Mouse (Mus musculus): ENCODE measurements around the gene Klhl9. TPM values are rescaled to one million over a fixed set of nuclear protein-coding genes. Genes with fewer than 3 reads are reported as not detected.
A peak's percentile ranks its signal among the peaks of the same experiment; 100 is the strongest.
"Not testable (repeated sequence)": the region's sequence is repeated elsewhere in the genome, so short reads cannot be mapped to it uniquely, and the experiment has no call there.

Gene Klhl9
- 95.6 and 111 TPM in 2 replicates for polyA plus RNA-seq (2016; fragmentation: Nextera tagmentation; extraction: Ambion mirVana)

DNA sequence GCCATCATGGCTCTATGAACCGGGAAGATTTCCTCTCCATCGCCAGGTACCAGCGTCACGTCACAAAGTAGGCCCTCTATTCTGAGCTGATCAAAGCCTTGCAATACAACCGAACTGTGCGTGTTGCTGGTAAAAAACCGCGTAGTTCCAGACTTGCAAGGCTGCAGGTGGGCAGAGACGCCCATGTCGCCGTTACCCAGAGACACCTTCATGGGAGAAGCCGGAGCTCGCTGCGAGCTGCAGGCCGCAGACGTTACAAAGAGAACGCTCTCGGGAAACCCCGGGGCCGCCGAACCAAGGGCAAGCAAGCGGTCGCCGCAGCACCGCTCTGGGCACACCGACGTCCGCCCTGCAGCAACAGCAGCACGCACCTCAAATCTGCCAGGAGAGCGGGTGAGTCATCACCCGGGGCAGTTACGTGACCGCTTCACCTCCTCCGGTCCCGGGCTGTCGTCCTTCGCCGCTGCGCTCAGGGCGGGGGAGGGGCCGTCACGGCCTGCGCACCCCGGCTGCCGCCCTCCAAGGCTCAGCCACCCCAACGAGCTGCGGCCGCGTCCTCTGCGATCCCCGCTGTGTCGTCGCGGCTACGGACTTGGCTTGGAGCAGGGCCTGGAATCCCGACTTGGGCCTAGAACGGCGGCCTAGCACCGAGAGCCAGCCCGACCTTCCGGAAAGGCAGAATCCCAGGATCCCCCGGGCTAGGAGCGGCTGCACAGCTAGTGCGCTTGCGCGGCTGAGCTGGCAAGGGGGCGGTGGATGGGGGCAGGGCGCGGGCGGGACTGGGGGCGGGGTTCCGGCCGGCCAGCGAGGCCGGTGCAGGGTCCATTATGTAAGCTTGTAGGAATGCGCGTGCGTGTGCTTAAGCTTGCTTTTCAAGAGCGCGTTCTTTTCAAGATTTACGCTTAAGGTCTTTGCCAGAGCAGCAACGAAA lies at the start of gene Klhl9, which contains the start of gene Gm26566:
Gene Klhl9, minus strand, starts transcription at position 675 of the 931 bp plus-strand sequence.
Gene Gm26566, plus strand, starts transcription at position 15 of the 931 bp plus-strand sequence.
- Histone ChIP-seq H3K4me3 (peak within 1 kb of the TSS; percentile 81), H3K27me3 (ENCODE audit: low read depth, poor library complexity, severe bottlenecking) (no peaks in the 10 kb centered on the region), H3K4me1 (peaks cover 40% of the 10 kb centered on the region), H3K9me3 (replicated peaks) (no peaks in the 10 kb centered on the region), H3K27ac (replicated peaks) (peak within 1 kb of the TSS; percentile 99), H3K36me3 (peaks cover 42% of the 10 kb centered on the region)
- under 1% methylated on average over 81 of the region's 82 CpGs for WGBS
- DNase-seq (ENCODE audit: low spot score) = peak; percentile 97

DNA sequence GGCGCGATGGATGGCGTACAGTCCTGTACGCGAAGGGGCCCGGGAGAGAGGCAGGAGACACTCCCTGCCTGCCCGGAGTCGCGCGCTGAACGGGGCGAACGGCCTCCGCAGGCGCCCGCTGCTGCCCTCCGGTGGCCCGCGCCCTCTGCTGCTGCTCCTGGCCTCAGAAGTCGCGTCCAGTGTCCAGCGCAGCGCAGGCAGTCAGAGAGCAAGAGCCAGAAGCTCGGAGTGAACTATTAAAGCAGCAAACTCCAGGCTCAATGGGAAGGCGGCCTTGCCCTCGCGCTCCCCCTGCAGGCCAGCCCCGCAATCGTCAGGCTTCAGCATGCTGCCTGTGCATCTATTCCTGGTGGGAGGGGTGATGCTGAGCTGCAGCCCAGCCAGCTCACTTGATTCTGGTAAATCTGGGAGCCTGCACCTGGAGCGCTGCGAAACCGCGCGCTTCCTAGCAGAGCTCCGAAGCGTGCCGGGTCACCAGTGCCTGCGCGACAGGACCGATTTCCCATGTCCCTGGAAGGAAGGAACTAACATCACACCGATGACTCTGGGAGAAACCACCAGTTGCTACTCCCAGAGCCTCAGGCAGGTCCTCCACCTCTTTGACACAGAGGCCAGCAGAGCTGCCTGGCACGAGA lies 41.2 kb upstream of the Klhl9 start:
- Histone ChIP-seq H3K4me3 (peak overlapping the region; percentile 41), H3K4me1 (peaks cover 10% of the 10 kb centered on the region; the same call in 1 of the 2 replicates)
- not testable (repeated sequence) for H3K27ac ChIP-seq (replicated peaks); H3K36me3 ChIP-seq; H3K9me3 ChIP-seq (replicated peaks); H3K27me3 ChIP-seq (ENCODE audit: low read depth, poor library complexity, severe bottlenecking)
- DNase-seq (ENCODE audit: low spot score) = peak; percentile 81
- 4% methylated on average over 30 of the region's 42 CpGs for WGBS

DNA sequence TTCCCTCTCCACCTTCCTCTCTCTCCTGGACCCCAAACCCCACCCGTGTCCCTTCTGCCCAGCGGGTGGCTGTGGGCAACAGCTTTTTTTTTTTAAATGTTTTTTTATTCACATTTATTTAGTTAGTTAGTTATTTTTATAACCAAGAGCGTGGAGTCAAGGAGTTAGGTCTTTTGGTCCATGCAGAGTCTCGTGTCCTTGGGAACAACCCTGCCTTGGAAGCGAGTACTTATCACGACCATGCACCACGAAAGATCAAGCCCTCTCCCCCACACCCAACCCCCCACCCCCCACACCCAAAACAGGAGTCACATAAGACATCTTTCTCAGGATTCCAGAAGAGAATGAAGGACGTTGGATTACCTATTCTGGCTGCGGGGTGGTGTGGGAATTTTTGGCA lies 40.1 kb upstream of the Klhl9 start:
- not testable (repeated sequence) for H3K9me3 ChIP-seq (replicated peaks); H3K4me3 ChIP-seq; H3K27ac ChIP-seq (replicated peaks); H3K36me3 ChIP-seq; DNase-seq (ENCODE audit: low spot score); H3K27me3 ChIP-seq (ENCODE audit: low read depth, poor library complexity, severe bottlenecking)
- 55% methylated on average over 9 of the region's 9 CpGs for WGBS
- H3K4me1 ChIP-seq = peaks cover 10% of the 10 kb centered on the region; the same call in 1 of the 2 replicates

DNA sequence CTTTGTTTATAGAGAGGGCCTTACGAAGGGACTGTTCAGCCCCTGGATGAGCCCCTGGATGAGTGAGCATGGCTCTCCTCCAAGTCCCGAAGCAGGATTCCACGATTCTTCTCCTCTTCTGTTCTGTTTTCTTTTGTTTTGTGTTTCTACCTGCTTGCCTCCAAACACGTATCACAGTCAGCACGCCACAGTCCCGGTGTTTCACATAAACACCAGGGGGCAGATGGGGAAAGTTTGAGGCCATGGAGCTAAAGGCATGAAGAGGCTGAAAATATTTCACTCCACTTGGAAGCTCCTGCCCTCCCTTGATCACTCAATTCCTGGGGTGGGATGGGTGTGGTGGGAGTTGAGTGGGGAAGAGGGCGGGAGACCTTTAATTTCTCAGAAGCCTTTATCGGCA lies 39.5 kb upstream of the Klhl9 start:
- not testable (repeated sequence) for DNase-seq (ENCODE audit: low spot score)
- WGBS = 66% methylated on average over 6 of the region's 8 CpGs

DNA sequence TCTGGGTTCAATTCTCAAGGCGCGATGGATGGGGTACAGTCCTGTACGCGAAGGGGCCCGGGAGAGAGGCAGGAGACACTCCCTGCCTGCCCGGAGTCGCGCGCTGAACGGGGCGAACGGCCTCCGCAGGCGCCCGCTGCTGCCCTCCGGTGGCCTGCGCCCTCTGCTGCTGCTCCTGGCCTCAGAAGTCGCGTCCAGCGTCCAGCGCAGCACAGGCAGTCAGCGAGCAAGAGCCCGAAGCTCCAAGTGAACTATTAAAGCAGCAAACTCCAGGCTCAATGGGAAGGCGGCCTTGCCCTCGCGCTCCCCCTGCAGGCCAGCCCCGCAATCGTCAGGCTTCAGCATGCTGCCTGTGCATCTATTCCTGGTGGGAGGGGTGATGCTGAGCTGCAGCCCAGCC lies 38.2 kb upstream of the Klhl9 start:
- H3K4me3 ChIP-seq = peak overlapping the region; percentile 44
- WGBS = under 1% methylated on average over 26 of the region's 28 CpGs
- not testable (repeated sequence) for H3K36me3 ChIP-seq; H3K27me3 ChIP-seq (ENCODE audit: low read depth, poor library complexity, severe bottlenecking); H3K27ac ChIP-seq (replicated peaks); H3K9me3 ChIP-seq (replicated peaks)
- H3K4me1 ChIP-seq = peaks cover 17% of the 10 kb centered on the region
- peak; percentile 77 for DNase-seq (ENCODE audit: low spot score)

More for the DNA sequence above, 39.5 kb upstream of the Klhl9 start:
- H3K4me1 ChIP-seq = peaks cover 10% of the 10 kb centered on the region; the same call in 1 of the 2 replicates
- H3K9me3 ChIP-seq (replicated peaks); H3K27ac ChIP-seq (replicated peaks); H3K27me3 ChIP-seq (ENCODE audit: low read depth, poor library complexity, severe bottlenecking); H3K36me3 ChIP-seq; H3K4me3 ChIP-seq: not testable (repeated sequence)

- H3K27me3 ChIP-seq (ENCODE audit: low read depth, poor library complexity, severe bottlenecking); DNase-seq (ENCODE audit: low spot score); H3K27ac ChIP-seq (replicated peaks); H3K9me3 ChIP-seq (replicated peaks); H3K36me3 ChIP-seq: not testable (repeated sequence)
- Histone ChIP-seq H3K4me1 (peaks cover 17% of the 10 kb centered on the region), H3K4me3 (peak within 1 kb of the TSS; percentile 44)
- WGBS = 25% methylated on average over 10 of the region's 14 CpGs
Observed at GRCm38 (mm10) chr4:88759610-88760268, 37.5 kb upstream of the Klhl9 start, which contains the start of gene Gm13283. TSS of gene Gm13283 (plus strand) at chr4:88760119.

GRCm38 (mm10) chr4:88758751-88759150 lies 36.5 kb upstream of the Klhl9 start:
- 91% methylated on average over 9 of the region's 9 CpGs for WGBS
- not testable (repeated sequence) for H3K27ac ChIP-seq (replicated peaks)

GRCm38 (mm10) chr4:88757628-88758031 lies 35.4 kb upstream of the Klhl9 start:
- H3K36me3 ChIP-seq; H3K27me3 ChIP-seq (ENCODE audit: low read depth, poor library complexity, severe bottlenecking); H3K9me3 ChIP-seq (replicated peaks): not testable (repeated sequence)
- DNase-seq (ENCODE audit: low spot score) = peak; percentile 87
- WGBS = under 1% methylated on average over 21 of the region's 21 CpGs
- Histone ChIP-seq H3K27ac (replicated peaks) (peak overlapping the region; percentile 86), H3K4me3 (peak overlapping the region; percentile 63), H3K4me1 (peaks cover 14% of the 10 kb centered on the region)

More at GRCm38 (mm10) chr4:88758751-88759150, 36.5 kb upstream of the Klhl9 start:
- not testable (repeated sequence) for H3K36me3 ChIP-seq; H3K27me3 ChIP-seq (ENCODE audit: low read depth, poor library complexity, severe bottlenecking); DNase-seq (ENCODE audit: low spot score); H3K4me3 ChIP-seq; H3K9me3 ChIP-seq (replicated peaks)
- peaks cover 17% of the 10 kb centered on the region for H3K4me1 ChIP-seq

DNA sequence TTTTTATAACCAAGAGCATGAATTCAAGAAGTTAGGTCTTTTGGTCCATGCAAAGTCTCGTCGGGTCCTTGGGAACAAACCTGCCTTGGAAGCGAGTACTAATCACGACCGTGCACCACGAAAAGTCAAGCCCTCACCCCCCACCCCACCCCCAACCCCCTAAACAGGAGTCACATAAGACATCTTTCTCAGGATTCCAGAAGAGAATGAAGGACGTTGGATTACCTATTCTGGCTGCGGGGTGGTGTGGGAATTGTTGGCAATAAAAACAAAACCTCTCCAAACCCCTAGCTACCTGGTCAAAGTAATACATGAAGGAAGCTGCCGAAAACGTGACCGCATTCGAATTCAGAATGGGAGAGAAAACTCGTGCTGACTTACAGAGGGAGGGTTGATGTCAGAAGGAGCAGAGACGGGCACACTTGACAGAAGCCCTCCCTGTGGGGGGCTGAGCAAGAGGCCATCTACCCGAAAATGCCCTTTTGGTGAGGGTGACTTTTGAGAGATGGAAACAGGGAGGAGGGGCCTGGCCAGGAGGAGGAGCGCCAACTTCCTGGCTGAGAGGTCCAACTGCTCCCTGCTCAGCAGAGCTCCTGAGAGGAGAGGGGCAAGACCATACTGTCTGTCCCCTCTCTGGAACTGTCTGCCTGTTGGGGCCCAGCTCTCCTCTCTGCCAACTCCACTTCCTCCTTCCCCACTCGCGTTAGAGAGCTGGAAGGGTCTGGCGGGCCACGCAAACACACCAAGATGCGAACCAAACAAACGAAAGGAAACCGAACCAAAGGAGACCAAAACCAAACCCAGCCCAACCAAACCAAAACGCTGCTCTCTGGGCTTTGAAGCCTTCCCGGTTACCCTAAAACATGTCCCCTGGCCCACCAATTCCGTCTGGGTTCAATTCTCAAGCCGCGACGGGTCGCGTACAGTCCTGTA lies 34.6 kb upstream of the Klhl9 start:
- not testable (repeated sequence) for H3K9me3 ChIP-seq (replicated peaks); H3K36me3 ChIP-seq; H3K27me3 ChIP-seq (ENCODE audit: low read depth, poor library complexity, severe bottlenecking)
- Histone ChIP-seq H3K4me1 (peaks cover 13% of the 10 kb centered on the region), H3K4me3 (peak overlapping the region; percentile 63), H3K27ac (replicated peaks) (peak overlapping the region; percentile 86)
- DNase-seq (ENCODE audit: low spot score) = peak; percentile 50
- WGBS = 13% methylated on average over 29 of the region's 31 CpGs

GRCm38 (mm10) chr4:88754818-88755340 lies 32.6 kb upstream of the Klhl9 start, which contains the start of gene Gm13271:
TSS of gene Gm13271 (plus strand) at chr4:88754868.
- not testable (repeated sequence) for H3K36me3 ChIP-seq; DNase-seq (ENCODE audit: low spot score); H3K4me3 ChIP-seq; H3K27ac ChIP-seq (replicated peaks); H3K9me3 ChIP-seq (replicated peaks); H3K27me3 ChIP-seq (ENCODE audit: low read depth, poor library complexity, severe bottlenecking)
- 70% methylated on average over 15 of the region's 15 CpGs for WGBS
- peaks cover 11% of the 10 kb centered on the region for H3K4me1 ChIP-seq

- no peaks in the 10 kb centered on the region for H3K9me3 ChIP-seq (replicated peaks)
- no peaks in the 10 kb centered on the region for H3K36me3 ChIP-seq
- no peak for DNase-seq (ENCODE audit: low spot score)
- WGBS = 68% methylated on average over 6 of the region's 6 CpGs
- H3K4me1 ChIP-seq = peaks cover 8% of the 10 kb centered on the region
- H3K4me3 ChIP-seq = no peak overlapping the region
- H3K27ac ChIP-seq (replicated peaks) = no peak overlapping the region
- H3K27me3 ChIP-seq (ENCODE audit: low read depth, poor library complexity, severe bottlenecking) = no peaks in the 10 kb centered on the region
Observed at GRCm38 (mm10) chr4:88749926-88750325, 27.7 kb upstream of the Klhl9 start.

Measured in midbrain, embryonic 10.5 days (tissue).